Mouse (Mus musculus) megakaryocyte progenitor cell, adult 5-6 weeks (primary cell): ENCODE measurements around the gene Rbm28. TPM values are rescaled to one million over a fixed set of nuclear protein-coding genes. Genes with fewer than 3 reads are reported as not detected.
"Not testable (repeated sequence)": the region's sequence is repeated elsewhere in the genome, so short reads cannot be mapped to it uniquely, and the experiment has no call there.

ENCODE experiments used
- ATAC-seq: replicated peaks from 2 replicates; pipeline ENCODE4 v1.8.0; 2016; ENCODE audit warnings: mild to moderate bottlenecking, moderate TSS enrichment, inconsistent platforms; ENCODE audit not compliant: poor library complexity
- total RNA-seq, 2 experiments: library from RNA; stranded (forward) in 1 of 2; stranded (reverse) in 1 of 2; fragments of 157-497, 149-512 nt in 1 of 2; fragments of 200-1000 nt in 1 of 2; gene quantifications; 2 replicates each; pipeline versions ENCODE4 v1.2.3 to v1.2.4; 2015 to 2017

Rbm28 gene
- total RNA-seq, 2 experiments from 2014 or later: 47.4 to 59.0 TPM

DNA sequence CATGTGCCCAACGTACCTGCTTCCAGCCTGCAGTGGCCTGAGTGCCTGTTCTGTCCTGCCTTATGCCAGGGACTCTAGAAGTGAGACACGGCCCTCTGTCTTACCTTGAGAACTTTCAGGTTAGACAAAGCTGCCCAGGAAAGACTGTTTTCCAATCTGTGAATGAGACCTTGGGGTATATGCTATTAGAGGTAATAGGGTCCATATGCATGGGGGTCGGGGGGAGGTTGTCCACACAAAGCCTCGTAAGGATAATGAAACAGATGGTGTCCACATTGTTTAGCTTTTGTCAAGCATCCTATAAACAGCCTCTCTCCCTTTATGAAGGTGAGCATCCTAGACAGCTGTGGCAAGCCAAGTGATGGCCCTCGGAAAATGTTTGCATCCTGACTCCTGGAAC, 30.3 kb upstream of the Rbm28 start:
- no peak for ATAC-seq

DNA sequence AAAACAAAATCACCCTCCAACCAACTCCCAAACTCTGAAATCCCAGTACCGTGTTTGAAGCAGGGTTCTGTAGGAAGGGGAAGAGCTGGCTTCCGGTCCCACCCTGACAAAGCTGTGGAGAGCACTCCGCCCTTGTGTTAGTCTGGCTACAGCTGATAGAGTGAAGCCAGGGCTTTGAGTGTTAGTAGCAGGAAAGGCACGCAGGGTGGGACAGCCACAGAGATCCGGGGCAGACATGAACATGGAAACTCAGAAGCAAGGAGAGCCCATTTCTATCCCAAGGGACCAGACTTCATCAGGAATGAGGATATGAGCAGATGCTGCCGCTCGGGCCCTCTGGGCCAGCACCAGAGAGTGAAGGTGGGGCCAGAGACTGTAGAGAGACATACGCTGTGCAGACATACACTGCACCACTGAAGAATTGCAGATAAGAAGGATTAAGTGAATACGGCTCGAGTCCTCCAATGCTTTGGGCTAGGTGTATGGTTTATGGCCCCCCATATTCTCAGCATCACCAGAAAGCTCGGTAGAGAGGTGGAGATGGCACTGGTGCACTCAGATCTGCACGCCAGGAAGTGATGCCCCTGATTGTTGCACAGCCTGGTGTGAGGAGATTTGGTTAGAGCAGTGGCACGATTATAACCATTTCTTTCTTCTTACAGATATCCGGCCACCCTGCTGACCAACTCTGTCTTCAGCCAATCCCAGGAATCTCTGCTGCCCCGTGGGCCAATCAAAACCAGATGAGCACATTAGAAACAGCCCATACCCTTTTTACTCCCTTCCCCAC, 29.4 kb upstream of the Rbm28 start:
- ATAC-seq: peak; percentile 49

DNA sequence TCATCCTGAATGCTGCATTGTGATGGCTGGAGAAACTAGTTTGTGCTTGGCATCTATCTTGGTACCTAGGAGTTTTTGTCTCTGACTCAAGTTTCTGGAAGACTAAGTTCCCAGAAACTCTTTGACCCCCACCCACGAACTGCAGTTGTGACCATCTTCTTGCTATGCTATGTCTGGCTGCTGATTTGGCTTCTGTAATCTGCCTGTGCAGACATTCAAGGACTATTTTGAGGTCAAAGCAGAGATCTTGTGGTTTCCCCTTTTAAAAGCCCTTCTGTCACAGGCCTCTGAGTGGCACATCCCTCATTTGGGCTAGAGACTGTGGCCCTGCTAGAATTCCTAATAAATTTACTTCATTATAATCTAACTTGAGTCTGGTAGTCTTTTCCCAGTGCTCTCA, 23.1 kb upstream of the Rbm28 start:
- peak; percentile 55 for ATAC-seq

DNA sequence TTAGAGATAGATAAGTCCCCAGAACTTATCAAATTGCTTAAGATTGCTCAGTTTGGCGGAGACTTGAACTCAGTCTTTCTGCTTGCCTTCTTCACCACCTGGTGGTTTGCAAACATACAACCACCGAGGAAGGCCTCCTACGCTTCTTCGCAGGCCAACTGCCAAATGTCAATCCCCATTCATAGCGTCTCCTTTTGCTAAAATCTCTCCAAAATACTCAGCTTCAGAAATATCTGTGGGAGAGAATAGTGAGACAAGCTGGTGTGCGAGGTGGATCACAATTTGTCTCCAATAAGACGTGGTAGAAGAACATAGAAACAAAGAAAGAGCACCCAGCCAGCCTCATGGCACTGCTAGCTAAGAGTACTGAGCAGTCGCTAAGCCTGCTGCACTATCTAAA, 15.0 kb upstream of the Rbm28 start:
- ATAC-seq: no peak

DNA sequence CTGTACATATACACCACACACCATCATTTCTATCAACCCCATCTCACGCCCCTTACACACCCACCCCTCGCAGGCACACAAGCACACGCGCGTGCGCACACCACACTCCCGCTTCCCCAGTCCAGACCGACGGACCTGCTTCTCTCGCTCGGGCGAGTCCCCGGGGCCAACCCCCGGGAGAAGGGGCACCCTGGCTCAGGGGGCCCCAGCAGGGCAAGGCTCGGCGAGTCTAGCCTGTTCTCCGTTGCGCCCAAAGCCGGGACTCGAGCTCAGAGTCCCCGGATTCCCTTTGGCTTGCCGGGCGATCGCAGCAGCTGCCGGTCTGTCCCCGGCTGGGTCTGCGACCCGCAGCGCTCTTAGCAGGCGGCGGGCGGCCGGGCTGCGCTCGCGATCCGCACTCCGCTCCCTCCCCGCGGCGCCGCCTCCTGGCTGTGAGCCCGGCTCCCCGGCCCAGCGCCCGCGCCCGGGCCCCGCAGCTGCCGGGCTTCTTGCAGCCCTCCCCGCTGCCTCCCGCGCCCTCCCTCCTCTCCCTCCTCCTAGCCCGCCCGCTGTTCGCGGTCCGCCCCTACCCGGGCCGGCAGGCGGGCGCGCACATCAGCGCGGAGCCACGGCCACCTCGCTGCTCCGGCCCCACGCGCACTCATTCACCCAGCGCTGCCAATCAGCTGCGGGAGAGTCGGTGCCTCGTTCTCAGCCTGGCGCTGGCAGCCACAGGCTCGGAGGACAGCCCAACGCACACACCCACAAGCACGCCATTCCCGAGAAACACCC, 14.3 kb upstream of the Rbm28 start, which contains the start of gene Prrt4:
TSS of gene Prrt4 (minus strand) at position 697 of the 771 bp plus-strand sequence.
- ATAC-seq: peak; percentile 49

DNA sequence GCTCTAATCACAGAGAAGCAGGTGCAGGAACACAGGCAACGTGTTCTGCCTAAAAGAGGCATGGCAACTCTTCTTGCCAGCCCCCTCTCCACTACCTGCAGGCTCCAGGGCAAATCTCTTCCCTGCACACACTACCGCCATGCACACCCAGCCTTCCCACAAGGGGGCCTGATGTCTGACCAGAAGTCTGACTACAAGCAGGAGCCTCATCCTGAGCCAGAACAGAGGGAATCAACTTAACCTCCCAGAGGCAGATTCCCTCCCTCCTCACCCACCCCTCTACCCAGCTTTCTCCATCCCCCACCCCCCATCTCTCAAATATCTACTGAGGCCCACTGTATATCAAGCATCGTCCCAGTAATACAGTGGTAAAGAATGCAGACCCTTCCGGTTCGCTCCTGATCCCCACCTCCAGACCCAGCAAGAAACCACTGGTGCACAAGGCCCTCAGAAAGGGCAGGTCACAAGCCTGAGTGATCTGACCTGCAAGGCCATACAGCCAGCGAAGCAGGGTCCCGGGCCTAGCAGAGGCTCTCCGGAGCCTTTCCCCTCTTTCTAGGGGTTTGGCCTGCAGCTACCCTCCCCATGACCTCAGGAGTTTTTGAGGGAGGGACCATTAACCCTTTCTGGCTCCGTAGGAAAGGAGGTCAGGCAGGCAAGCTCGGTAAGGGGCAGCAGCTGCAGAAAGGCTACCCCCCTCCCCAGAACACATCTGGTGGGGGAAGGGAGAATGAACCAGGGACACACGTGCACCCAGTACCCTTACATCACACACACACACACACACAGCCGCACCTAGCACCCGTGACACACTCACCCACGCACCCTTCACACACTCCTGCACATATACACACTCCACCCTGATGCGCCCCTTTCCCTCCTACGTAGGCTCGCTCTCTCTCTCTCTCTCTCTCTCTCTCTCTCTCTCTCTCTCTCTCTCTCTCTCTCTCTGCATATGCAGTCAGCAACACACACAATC, 13.4 kb upstream of the Rbm28 start:
- no peak for ATAC-seq

DNA sequence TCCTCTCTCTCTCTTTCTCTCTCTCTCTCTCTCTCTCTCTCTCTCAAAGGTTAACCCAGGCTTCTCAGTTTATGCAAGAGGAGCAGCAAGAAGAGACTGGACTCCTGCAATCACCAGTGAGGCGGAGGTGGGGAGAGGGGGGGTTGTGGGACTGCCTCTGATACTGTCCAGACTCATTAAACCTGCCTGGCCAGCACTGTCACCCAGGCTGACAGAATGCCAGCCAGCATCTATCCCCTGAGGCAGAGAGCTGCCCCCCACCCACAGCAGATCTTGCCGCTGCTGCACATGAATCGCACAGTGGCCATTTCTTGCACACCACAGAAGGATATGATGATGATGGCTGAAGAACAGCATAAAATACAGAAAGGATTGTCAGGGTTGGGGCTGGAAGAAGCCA, 10.3 kb upstream of the Rbm28 start:
- no peak for ATAC-seq

DNA sequence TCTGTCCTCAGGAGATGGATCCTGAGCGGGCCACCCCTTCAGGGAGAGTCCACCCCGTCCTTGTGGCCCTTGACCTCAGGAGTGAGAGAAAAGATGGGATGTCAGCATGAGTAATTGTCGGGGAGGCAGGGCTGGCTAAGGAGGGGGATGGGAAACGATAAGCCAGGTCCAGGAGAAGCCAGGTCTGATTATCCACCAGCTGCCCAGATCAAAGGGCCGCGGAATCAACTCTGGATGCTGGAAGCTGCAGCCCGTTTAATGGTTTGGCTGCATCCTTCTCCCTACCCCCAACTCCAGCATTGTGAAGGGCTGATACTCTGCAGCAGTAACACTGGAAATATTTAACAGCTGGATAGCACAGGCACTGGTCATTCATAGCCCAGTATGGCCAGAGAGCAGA, 9.6 kb upstream of the Rbm28 start:
- no peak for ATAC-seq

DNA sequence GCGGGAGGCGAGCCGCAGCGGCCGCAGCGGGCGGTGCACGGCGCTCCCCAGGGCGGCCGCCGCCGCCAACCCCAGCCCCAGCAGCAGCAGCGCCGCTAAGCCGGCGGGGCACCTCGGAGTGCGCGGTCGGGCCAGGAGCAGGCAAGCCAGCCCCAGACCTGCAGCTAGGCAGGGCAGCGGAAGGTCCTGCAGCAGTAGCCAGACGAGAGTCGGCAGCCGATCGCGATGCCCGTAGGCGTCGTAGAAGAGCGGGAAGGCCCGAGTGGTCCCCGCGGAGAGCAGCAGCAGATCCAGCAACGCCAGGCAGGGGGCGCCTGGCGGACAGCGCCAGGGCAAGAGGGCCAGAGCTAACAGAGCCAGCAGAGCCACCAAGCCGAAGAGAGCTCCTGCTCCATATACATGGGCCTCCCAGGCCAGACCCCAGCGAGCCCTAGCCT, 6.2 kb upstream of the Rbm28 start:
- peak; percentile 86 for ATAC-seq

DNA sequence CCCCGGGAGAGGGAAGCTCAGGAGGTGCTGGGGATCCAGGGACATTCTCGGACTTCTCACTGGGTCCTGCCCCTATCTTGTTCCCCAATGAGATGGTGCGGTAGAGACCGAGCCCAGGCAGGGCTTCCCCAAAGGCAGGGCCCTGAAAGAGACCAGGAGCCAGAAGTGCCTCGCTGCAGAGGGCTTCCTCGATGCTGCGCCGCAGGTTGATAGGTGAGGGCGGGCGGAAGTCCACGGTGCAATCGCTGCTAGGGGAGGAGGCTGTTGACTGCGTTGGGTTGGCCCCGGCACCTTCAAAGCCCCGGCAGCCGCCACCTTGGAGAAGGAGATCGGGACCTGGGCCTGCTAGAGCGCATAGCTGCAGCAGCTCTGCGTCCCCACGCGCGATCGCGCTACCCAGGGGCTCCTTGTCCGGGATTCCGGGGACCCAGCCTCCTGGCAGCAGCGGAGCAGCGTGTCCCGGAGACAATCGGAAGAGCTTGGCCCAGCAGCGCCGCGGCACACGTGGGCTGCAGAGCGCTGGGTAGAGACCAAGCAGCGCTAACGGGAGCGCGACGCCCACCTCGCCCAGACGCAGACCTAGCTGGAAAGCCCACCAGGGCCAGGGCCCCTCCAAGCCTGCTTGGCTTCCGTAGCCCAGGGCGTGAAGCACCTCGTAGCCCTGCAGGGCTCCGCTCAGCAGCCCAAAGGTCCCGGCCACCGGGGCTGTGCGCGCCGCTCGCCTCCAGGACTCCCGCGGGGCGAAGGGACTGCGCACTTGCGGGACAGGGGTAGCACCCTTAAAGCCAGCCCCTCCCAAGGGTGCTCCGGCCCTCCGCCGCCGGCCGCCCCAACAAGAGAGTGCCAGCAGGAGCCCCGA, 5.5 kb upstream of the Rbm28 start:
- ATAC-seq: peak; percentile 11; the same call in 1 of the 2 replicates

DNA sequence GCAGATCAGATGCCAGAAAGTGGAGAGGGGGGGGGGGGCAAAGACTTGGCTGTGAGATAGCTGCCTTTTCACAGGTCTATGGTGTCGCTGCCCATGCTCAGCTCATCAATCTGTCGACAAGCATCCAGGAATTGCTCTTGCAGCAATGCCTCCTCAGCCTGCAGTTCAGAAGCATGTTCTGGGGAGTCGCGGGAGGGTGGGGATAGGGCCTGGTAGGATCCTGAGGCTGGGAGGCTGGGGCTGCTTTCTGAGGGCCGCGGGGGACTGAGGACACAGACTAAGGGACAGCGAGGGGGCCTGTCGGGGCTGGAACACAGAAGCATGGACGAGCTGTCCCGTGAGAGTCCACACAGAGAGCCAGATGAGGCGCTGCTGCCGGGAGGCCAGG, 4.9 kb upstream of the Rbm28 start:
- no peak for ATAC-seq

DNA sequence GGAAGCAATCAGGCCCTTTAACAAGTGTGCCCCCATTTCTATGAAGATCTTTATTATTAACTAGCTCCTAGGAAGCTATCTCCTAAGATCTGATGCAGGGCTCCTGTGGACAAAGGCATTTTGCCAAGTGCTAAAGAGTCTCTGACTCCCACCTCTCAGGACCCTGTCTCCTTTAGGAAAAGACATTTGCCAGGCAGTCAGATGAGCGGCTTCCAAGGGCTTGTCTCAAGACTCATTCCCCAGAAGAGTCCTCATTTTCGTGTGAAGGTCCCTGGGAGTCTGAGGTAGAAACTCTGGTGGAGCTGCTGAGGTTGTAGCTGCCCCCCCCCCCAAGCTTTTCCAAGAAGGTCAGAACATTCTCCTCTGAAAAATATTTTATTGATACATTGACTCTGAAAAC, 4.1 kb upstream of the Rbm28 start:
- ATAC-seq: no peak

DNA sequence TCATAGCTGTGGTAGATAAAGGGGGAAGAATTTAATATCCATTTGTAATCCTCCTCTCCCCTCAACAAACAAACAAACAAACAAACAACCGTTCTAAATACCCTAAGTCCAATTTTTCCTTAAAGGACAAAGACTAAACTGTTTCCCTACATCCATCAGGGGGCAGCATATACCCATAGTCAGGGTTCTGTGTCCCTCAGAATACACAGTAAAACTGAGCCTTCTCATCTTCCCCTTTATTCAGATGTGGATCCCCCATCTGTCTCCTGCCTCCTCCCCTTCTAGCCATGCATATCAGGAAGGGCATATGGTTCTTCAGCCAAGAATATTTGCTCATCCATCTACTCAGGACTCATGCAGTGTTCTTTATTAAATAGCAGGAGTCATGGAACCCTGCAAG, 1.4 kb upstream of the Rbm28 start:
- peak; percentile 50 for ATAC-seq

DNA sequence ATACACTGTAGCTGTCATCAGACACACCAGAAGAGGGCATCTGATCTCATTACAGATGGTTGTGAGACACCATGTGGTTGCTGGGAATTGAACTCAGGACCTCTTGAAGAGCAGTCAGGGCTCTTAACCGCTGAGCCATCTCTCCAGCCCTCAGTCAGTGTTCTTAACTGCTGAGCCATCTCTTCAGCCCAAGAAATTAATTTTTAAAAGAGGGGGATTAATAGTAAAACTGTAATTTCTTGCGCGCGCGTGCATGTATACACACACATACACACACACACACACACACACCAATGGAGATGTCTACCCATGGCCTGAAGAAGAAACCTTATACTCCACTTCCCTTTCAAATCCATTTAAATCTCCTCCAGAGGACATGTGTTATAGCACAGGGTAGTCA, 3.5 kb downstream of the Rbm28 start:
- ATAC-seq: not testable (repeated sequence)

DNA sequence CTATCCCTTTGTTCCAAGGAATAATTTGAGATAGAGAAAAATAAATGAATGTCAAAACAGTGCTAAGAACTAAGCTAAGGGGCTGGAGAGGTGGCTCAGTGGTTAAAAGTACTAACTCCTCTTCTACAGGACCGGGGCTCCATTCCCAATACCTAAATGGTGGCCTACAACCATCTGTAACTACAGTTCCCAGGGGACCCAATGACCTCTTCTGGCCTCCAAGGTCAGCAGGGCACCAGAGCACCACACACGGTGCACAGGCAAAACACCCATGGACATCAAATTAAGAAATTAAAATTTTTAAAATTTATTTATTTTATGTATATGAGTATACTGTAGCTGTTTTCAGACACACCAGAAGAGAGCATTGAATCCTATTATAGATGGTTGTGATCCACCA, 4.0 kb downstream of the Rbm28 start:
- ATAC-seq: no peak

DNA sequence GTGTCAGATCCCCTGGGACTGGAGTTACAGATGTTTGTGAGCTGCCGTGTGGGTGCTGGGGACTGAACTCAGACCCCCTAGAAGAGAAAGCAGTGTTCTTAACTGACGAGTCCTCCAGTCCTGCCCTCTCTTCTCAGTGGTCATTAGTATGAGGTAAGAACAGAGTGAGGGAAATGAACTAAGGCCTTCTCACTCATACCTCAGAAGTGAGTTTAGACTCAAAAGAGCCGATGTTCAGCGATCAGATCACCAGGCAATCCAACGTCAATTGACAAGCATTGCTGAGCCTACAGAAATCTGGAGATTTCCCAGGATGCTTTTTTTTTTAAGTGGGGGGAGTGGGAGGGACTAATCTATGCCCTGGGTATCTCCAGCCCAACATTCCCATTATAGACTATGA, 8.5 kb downstream of the Rbm28 start:
- ATAC-seq: no peak

DNA sequence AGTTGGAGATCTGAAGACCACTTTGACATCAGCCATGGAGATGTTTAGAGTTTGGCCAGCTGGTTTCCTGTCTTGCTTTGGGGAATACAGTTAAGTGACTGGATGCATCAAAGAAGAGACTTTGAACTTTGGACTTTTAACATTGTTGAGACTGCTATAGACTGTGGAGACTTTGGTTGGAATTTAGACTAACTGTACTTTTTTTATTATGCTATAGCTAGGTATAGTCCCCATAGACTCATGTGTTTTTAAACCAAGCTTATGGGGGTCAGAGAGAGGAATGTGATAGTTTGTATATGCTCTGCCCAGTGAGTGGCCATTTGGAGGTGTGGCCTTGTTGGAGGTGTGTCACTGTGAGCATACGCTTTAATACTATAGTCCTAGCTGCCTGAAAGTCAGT, 14.8 kb downstream of the Rbm28 start:
- ATAC-seq: no peak

DNA sequence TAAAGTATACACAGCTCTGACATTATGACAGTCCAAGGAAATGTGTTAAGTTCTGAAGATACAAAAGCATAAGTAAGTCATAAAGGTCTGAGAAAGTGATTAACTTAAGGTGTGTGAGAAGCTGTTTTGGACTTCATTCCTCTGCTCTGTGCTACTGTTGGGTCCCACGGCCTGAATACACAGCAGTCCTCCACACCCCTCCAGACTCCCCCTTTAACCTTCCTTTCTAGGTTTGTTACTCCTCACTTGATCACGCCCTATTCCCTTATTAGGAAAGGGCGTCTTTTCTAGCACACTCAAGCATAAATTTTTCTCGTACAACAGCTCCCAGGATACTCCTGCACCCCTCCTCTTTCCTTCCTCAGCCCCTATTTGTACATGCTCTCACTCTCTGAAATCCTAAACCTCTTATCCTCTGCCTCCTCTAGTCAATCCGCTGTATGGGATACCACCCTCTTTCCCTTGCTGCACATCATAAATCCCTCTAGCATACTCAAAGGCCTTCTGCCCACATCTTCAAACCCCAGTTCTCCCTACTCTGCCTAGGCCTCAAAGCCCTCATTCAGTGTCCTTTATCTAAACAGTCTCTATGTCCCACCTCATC, 17.3 kb downstream of the Rbm28 start:
- ATAC-seq: no peak

DNA sequence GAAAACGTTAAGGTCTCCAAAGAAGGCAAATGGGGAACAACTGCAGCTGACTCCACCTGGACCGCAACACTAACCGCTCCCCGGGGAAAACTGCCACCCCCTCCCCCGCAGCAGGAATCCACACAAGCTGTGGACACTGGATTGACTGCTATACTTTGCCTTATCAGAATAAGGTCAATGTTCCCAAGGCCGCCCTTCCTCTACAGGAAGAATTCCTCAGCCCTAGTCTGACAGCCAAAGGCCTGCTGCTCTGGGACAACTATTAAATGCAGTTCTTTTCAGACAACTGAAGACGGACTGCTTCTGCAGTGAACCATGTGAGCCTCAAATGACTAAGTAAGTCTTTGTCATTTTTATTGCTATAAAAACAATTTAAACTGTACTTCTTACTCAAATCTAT, 18.2 kb downstream of the Rbm28 start:
- ATAC-seq: no peak
